Mouse (Mus musculus) central nervous system, embryonic 18 days (tissue): Measurements from ENCODE around the gene Vmn2r56. TPM values are rescaled to one million over a fixed set of nuclear protein-coding genes. Genes with fewer than 3 reads are reported as not detected.

Source experiments
- polyA plus RNA-seq: library from polyadenylated mRNA; depleted of rRNA; stranded (reverse); fragments of >200 nt; gene quantifications from 2 replicates; pipeline ENCODE4 v1.2.3, GENCODE M21; 2012; rRNA removed

The Vmn2r56 gene
- 0.01 TPM in 1 of 2 replicates, not detected in the other for polyA plus RNA-seq

DNA sequence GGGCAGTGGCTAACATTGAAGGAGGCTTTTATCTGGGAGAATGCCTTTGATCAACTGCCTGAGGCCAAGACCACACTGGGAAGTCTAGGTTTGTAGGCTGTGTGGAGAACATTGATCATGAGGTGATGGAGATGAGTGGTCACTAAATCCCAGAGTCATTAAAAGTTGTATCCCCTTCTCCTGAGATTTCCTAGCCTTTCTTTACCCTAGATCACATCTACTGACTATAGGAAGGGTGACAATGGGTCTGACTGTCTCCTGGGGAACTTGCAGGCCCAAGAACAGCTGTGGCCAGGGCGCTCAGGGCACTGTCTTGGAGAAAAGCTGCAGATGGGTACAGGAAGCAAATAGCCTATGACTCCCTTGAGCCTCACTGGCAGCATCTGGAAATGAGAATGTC lies at the start of gene Vmn2r56:
Gene Vmn2r56, minus strand, starts transcription at position 101 of the 400 bp plus-strand sequence.

DNA sequence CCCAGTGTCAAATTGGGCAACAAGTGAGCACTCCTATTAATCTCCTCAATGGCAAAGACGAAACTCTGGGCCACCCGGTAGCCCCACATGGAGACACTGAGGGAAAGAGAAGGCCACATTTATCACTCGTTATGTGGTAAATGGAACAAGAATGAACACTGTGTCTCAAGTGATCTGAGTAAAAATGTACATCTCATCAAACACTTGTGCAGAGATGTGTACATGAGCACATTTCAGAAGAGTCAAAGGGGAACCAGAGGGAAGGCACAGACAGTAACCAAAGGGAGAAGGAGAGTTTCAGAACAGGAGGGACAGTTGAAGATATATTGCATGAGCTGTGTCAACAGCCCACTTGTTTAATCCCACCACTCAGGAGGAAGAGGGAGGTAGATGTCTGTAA lies 49.9 kb downstream of the Vmn2r56 start, which contains the start of gene Vmn2r55:
Gene Vmn2r55, minus strand, starts transcription at position 101 of the 400 bp plus-strand sequence.

DNA sequence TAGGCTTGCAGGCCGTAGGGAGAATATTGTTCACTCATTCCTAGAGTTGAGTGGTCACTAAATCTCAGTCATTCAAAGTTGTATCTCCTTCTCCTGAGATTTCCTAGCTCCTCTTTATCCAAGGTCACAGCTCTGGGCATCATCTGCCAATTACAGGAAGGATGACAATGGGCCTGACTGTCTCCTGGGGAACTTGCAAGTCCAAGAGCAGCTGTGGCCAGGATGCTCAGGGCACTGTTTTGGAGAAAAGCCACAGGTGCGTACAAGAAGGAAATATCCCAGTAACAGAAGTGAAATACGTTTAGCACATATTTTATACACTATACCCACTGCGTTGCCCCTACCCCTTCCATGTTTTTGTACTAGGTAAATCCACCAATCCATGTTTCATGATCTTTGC lies 94.6 kb downstream of the Vmn2r56 start, which contains the start of gene Vmn2r54:
Gene Vmn2r54, minus strand, starts transcription at position 101 of the 400 bp plus-strand sequence.

Other genes starting within 250 kb of the Vmn2r56 start
- gene 2900092C05Rik, start 222.5 kb downstream of the Vmn2r56 start, polyA plus RNA-seq = not detected in 2 replicates
- under 0.01 and 0.01 TPM in 2 replicates for gene Vmn2r53, start 126.2 kb downstream of the Vmn2r56 start, polyA plus RNA-seq
- not detected in 2 replicates for gene Vmn2r54, start 94.7 kb downstream of the Vmn2r56 start, polyA plus RNA-seq
- gene Vmn2r55, start 50.0 kb downstream of the Vmn2r56 start, polyA plus RNA-seq = not detected in 2 replicates
- 39.2 and 40.2 TPM in 2 replicates for gene Zscan18, start 68.6 kb upstream of the Vmn2r56 start, polyA plus RNA-seq
- gene Zfp329, start 83.9 kb upstream of the Vmn2r56 start, polyA plus RNA-seq = 20.6 and 21.3 TPM in 2 replicates
- 12.7 and 13.3 TPM in 2 replicates for gene Zfp110, start 99.8 kb upstream of the Vmn2r56 start, polyA plus RNA-seq
- 9.5 and 9.9 TPM in 2 replicates for gene Zfp128, start 146.2 kb upstream of the Vmn2r56 start, polyA plus RNA-seq
- 12.9 and 14.9 TPM in 2 replicates for gene Zscan22, start 162.8 kb upstream of the Vmn2r56 start, polyA plus RNA-seq
- gene Rps5, start 187.3 kb upstream of the Vmn2r56 start, polyA plus RNA-seq = 2,008 and 2,137 TPM in 2 replicates
- gene Rnf225, start 192.4 kb upstream of the Vmn2r56 start, polyA plus RNA-seq = 1.9 and 2.0 TPM in 2 replicates
- gene Zfp324, start 230.8 kb upstream of the Vmn2r56 start, polyA plus RNA-seq = 11.9 and 12.0 TPM in 2 replicates
- gene Zfp446, start 242.8 kb upstream of the Vmn2r56 start, polyA plus RNA-seq = 11.2 and 11.3 TPM in 2 replicates